Comparison of ENCODE assay signal across 23 mouse cellular contexts in genomic region chr1:189975660-189976059, GRCm38 (mm10).
"Had no signal": no experiment of that assay in that cellular context is flagged by ENCODE, and none has a peak within 500 bp of the region (broad histone marks: within the 10 kb centered on the region; RNA-seq: fewer than 3 reads in every experiment).

No protein-coding gene starts in this region.

- DNase-seq: kidney, adult 2 months; kidney, postnatal 36 days; layer of hippocampus, postnatal 36 days; left cerebral cortex, postnatal 4 days; lung, adult 18-20 months; lung, postnatal 10 days; lung, postnatal 36 days; right cerebral cortex, adult 18-20 months; right cerebral cortex, postnatal 25 days; spleen, adult 18-20 months; thymus, postnatal 25 days had no signal

- ATAC-seq: intestine, postnatal 0 days had no signal

- H3K4me1 ChIP-seq: liver, embryonic 15.5 days had no signal

- H3K36me3 ChIP-seq: limb, embryonic 12.5 days; limb, embryonic 15.5 days; liver, embryonic 15.5 days; lung, embryonic 15.5 days; neural tube, embryonic 12.5 days; neural tube, embryonic 15.5 days; stomach, embryonic 15.5 days had no signal

- H3K9ac ChIP-seq: limb, embryonic 12.5 days; limb, embryonic 15.5 days; liver, embryonic 15.5 days; lung, embryonic 15.5 days; neural tube, embryonic 12.5 days; neural tube, embryonic 15.5 days; stomach, embryonic 15.5 days had no signal

- H3K4me2 ChIP-seq: limb, embryonic 12.5 days; limb, embryonic 15.5 days; liver, embryonic 11.5 days; liver, embryonic 15.5 days; lung, embryonic 15.5 days; neural tube, embryonic 12.5 days; neural tube, embryonic 15.5 days; stomach, embryonic 15.5 days had no signal

- H3K9me3 ChIP-seq: limb, embryonic 12.5 days; limb, embryonic 15.5 days; liver, embryonic 15.5 days; lung, embryonic 15.5 days; megakaryocyte, embryonic 14.5 days; neural tube, embryonic 12.5 days; neural tube, embryonic 15.5 days; stomach, embryonic 15.5 days had no signal

- H3K27me3 ChIP-seq: limb, embryonic 12.5 days; liver, embryonic 15.5 days; lung, embryonic 15.5 days; neural tube, embryonic 12.5 days; neural tube, embryonic 15.5 days; stomach, embryonic 15.5 days had no signal

- H3K27ac ChIP-seq: kidney, postnatal 0 days; left cerebral cortex, adult 2 months; limb, embryonic 15.5 days; liver, embryonic 15.5 days; lung, embryonic 15.5 days; neural tube, embryonic 12.5 days; neural tube, embryonic 15.5 days; stomach, embryonic 15.5 days had no signal

- H3K4me3 ChIP-seq: left cerebral cortex, adult 2 months; limb, embryonic 12.5 days; limb, embryonic 15.5 days; liver, embryonic 15.5 days; lung, embryonic 15.5 days; megakaryocyte, embryonic 14.5 days; neural tube, embryonic 12.5 days; neural tube, embryonic 15.5 days; stomach, embryonic 15.5 days had no signal
